Mouse (Mus musculus) retina, postnatal 7 days (tissue): ENCODE data around the gene Tor2a.

ENCODE experiments used
- DNase-seq: peaks from one replicate; pipeline ENCODE4 v3.0.0-alpha.2; 2012; ENCODE audit warnings: low read depth, low spot score

Tor2a gene

GRCm38 (mm10) chr2:32761859-32762258 is 4.8 kb downstream of the Tor2a start:
- no peak for DNase-seq

- no peak for DNase-seq
These were observed 6.3 kb downstream of the Tor2a start for GRCm38 (mm10) chr2:32763353-32763752.

- DNase-seq = no peak
These were observed 10.2 kb downstream of the Tor2a start for GRCm38 (mm10) chr2:32767241-32767640.

- DNase-seq = no peak
These were observed 11.7 kb downstream of the Tor2a start for GRCm38 (mm10) chr2:32768661-32769285.

- DNase-seq = no peak
These were observed 12.5 kb downstream of the Tor2a start for GRCm38 (mm10) chr2:32769327-32770085.

- DNase-seq = no peak
These were observed 14.9 kb downstream of the Tor2a start for GRCm38 (mm10) chr2:32771886-32772285.

GRCm38 (mm10) chr2:32772626-32773279 is 15.7 kb downstream of the Tor2a start:
- DNase-seq = no peak

- DNase-seq = peak; percentile 95
These were observed 18.5 kb downstream of the Tor2a start, which contains the start of the genes Ttc16 and Ptrh1 for GRCm38 (mm10) chr2:32775359-32776074. TSS of gene Ttc16 (minus strand) at chr2:32775633. TSS of gene Ptrh1 (plus strand) at chr2:32775786.

- DNase-seq = no peak
These were observed 19.2 kb downstream of the Tor2a start for GRCm38 (mm10) chr2:32776192-32776591.

GRCm38 (mm10) chr2:32778081-32778480 is 21.0 kb downstream of the Tor2a start:
- no peak for DNase-seq

GRCm38 (mm10) chr2:32779131-32779530 is 22.1 kb downstream of the Tor2a start:
- DNase-seq = peak; percentile 61

- DNase-seq = no peak
These were observed 22.7 kb downstream of the Tor2a start for GRCm38 (mm10) chr2:32779714-32780113.

GRCm38 (mm10) chr2:32781710-32782109 is 24.7 kb downstream of the Tor2a start:
- no peak for DNase-seq

- DNase-seq = no peak
These were observed 27.1 kb downstream of the Tor2a start, which contains the start of gene Cfap157 for GRCm38 (mm10) chr2:32784048-32784681. TSS of gene Cfap157 (minus strand) at chr2:32784428.

GRCm38 (mm10) chr2:32787176-32787575 is 30.1 kb downstream of the Tor2a start:
- DNase-seq = peak; percentile 36

GRCm38 (mm10) chr2:32788581-32788980 is 31.5 kb downstream of the Tor2a start:
- no peak for DNase-seq

GRCm38 (mm10) chr2:32791297-32791696 is 34.3 kb downstream of the Tor2a start:
- DNase-seq = no peak

- no peak for DNase-seq
These were observed 38.8 kb downstream of the Tor2a start for GRCm38 (mm10) chr2:32795748-32796418.

GRCm38 (mm10) chr2:32798251-32798962 is 41.4 kb downstream of the Tor2a start:
- DNase-seq = no peak
